Mouse (Mus musculus): ENCODE data around the gene Gosr1.
"Not testable (repeated sequence)": the region's sequence is repeated elsewhere in the genome, so short reads cannot be mapped to it uniquely, and the experiment has no call there.

The Gosr1 gene

DNA sequence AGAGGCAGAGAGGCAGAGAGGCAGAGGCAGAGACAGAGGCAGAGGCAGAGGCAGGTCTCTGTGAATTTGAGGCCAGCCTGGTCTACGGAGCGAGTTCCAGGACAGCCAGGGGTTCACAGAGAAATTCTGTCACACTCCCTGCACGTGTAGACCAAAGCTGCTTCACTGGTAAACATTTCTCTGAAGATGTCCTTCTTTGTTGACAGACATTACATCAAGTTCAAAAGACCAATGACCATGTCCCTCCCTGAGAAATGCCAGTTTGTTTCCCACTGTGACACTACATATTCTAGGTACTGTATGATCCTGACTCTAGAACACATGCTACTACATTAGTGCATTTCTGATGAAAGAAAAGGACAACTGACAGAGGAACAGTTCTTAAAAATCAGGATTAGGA, 32.7 kb downstream of the Gosr1 start:
- no peak for DNase-seq

DNA sequence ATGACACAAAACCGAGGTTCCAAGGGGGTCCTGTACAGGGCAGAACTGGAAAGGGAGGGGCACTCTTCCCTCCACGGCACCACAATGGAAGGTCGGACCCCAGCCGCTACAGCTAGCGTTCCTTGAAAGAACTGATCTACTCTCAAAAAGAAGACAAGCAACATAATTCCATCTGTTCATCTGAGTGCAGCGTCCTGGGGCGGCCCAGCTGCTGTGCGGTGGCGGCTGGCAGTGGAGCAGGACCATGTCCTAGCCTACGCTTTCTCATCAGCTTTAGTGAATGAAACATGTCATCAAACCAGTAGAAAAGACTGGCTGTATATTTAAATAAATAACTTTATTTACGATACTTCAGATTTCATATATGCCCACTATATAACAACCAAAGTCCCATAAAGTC, 35.3 kb downstream of the Gosr1 start:
- no peak for DNase-seq

DNA sequence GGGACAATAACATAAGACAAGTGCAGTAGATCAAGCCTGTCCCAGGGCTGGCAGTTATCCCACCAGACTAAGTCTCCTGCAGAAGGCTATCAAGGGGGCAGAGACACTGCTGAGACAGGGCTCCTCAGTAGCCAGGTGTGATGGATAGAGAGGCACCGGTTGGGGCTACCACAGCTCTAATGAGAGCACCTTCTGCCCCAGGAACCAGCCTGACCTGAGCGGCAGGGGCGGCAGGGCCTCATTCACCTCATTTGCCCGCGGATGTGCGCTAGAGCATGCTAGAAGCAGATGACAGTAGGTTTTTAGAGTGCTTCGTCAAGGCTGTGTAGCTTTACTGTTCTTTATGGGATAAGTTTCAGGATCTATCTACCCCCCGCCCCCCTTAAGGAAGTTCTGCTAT, 39.5 kb downstream of the Gosr1 start:
- no peak for DNase-seq

DNA sequence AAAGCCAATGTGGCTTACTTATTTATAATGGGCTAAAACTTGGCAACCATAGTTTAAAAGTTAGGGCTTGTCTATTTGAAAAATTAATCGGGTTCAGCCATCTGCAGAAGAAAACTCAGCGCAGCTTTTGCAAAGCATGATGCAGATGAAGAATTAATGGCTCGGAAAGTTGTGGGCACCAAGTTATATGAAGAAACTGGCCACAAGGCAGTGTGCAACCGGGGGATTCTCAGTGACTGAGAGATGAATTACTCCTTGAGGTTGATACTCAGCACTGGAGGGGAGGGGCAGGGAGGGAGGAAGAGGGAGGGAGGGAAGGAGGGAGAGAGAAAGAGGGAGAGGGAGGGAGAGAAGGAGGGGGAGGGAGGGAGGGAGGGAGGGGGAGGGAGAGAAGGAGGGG, 46.4 kb downstream of the Gosr1 start:
- no peak for DNase-seq

DNA sequence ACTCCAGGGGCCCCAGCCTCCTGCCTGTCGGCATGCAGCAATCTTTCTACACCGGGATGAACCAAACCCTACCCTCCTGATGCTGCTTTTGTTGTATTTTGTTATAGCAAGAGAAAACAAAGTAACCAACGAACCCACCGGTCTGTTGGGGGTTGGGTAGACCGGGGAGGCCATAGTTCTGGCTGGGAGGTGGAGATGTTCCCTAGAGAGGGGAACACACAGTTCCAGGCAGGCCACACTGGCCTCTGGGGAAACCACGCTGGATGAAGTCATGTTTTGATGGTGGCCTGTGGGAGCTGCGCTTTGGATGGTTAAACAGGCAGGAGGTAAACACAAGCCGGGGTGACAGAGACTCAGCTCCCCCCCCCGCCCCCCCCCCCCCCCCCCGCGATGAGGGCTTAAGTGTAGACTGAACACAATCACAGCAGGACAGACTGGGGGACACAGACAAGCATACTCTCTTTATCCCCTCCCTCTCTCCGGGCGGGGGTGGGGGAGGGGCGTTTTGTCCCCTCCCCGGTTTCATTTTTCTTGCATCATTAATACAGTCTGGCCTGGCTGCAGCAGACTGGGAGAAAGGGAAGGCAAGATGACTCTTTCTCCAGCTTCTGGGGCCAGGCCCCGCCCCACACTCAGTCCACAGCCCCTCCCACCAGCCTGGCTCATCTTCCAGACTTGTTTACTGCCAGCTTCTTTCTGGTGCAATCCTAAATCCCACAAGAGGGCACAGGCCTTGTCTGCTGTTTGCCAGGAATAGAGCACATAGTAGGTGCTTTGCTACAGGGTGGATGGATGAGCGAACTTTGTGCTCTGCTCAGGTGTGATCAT, 53.5 kb downstream of the Gosr1 start:
- no peak for DNase-seq

DNA sequence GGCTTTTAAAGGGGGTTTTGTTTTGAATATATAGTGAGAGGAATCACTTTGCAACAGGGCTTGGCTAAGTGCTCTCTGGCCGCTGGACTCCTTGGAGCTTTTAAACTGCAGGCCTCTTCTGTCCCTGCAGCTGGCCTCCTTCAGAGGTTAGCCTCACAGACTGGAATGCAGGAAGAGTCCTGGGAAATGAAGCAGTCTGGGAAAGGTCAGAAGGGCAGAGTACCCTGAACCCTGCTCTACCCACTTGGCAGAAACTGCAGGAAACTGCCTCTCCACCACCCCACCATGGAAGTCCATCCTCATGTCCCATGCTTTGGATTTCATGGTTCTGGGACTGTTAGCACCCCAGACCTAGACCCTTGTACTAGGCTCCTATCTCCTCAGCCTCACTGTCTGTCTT, 54.5 kb downstream of the Gosr1 start:
- no peak for DNase-seq

DNA sequence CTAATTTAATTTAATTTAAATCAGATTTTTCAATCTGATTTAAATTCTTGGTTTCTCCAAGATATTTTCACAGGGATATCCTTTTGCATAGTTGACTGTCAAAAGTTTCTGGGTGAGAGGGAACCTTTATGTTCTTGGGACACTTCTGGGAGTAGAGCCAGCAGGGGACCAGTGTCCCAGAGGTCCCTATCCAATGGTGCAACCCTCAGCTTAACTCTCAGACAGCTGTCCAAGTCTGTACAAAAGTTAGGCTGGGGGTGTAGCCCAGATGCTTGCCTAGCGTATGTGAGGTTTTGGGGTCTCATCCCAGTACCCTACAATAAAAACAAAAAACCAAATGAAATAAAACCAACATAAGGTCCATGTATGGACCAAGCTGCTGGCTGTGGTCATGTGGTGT, 55.3 kb downstream of the Gosr1 start:
- no peak for DNase-seq

DNA sequence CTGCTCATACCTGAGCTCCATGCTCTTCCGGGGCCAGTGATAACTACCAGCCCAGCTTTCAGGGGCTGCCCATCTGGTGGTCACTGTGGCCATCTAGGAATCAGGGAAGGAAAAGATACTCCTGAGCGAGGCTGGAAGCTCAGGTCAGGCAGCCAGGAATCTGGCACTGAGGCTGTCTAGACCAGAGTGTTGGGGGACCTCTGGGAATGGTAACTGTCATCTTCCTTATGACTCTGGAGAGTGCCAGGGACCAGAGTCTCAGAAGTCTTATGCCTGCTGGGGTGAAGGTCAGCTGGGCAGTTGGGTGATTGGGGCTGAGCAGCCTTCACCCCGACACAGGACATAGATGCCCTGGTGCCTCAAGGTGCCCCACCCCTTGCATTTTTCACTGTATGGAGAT, 55.7 kb downstream of the Gosr1 start:
- DNase-seq, result no peak

DNA sequence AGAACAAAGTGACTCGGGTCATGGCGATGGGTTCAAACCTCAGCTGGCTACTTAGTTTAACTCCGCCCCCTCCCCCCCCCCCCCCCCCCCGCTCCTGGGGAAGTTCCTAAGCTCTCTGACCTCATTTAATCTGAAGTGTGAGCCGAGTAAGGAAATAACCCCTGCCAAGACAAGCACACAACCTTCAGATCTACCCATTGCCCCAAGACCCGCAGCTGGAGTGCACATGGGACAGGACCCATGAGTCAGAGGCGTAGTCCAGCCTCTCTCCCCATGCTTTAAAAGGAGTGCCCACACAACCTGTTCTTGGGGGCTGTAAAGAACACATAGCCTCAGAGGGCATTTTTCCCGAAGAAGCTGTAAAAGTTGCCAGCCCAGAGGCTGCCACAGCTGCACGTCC, 63.8 kb downstream of the Gosr1 start:
- no peak for DNase-seq

DNA sequence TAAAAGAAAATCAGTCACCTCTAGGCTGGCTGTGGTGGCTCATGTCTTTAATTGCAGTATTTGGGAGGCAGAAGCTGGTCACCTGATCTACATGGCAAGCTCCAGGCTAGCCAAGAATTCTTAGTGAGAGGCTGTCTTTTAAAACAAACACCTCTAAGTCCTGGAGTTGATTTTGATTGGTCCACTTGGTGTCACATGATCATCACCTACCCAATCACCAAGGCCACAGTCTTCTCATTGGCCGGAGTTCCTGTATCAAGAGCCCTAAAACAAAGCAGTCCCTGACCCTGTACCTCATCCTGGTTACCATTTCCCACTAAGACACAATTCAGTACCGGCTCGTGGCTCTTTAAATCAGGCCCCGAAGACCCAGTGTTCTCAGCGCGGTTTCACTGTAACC, 67.6 kb downstream of the Gosr1 start:
- no peak for DNase-seq

DNA sequence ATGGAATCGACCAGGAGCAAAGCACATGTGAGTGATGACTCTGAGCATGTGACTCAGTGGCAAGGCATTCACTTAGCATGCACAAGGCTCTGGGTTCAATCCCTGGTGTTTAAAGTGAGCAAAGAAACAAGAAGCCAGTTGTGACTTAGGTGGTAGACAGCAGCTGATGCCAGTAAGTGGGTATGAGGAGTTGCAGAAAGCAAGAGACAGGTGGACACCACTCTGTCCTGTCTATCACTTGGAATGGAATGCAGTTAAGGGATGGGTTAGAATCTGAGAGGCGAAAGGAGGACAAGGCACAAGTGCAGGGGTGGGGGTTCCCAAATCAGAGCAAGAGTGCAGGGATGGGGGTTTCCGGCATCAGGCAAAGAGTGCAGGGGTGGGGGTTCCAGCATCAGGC, 71.3 kb downstream of the Gosr1 start:
- no peak for DNase-seq

DNA sequence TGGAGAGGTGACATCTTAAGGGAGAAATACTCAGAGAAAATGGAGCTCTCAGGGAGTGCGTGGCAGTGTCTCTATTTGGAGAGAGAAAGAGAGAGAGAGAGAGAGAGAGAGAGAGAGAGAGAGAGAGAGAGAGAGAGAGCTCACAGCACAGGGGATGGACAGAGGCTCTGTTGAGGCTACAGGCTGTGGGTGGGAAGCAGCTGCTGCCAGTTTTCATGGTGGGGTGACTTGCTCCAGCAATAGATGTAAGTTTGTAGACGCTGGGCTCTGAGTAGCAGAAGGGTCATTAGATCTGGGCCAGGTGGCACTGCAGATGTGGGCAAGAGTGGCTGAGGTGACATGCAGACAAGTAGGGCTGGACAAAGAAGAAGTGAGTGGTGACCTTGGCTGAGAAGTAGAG, 77.8 kb downstream of the Gosr1 start:
- DNase-seq, result no peak

DNA sequence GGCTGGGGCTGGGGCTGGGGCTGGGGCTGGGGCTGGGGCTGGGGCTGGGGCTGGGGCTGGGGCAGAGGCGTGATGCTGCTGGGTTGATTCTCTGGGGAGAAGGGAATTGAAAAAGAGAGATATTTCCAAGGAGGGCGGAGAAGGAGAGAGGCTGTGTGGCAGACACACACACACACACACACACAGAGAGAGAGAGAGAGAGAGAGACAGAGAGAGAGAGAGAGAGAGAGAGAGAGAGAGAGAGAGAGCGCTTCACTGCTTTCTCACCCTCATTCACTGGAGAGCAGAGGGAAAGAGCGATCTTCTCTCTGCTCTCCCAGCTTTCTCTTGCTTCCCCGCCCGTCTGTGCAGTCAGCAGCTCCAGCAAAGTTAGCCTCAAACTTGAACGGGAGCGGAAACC, 83.9 kb downstream of the Gosr1 start, which contains the start of gene Trarg1:
TSS of gene Trarg1 (plus strand) at position 301 of the 400 bp plus-strand sequence.
- not testable (repeated sequence) for DNase-seq

Measured in spleen, adult 18-20 months (tissue).